Mouse (Mus musculus): ENCODE measurements around the gene Prr5l.

DNA sequence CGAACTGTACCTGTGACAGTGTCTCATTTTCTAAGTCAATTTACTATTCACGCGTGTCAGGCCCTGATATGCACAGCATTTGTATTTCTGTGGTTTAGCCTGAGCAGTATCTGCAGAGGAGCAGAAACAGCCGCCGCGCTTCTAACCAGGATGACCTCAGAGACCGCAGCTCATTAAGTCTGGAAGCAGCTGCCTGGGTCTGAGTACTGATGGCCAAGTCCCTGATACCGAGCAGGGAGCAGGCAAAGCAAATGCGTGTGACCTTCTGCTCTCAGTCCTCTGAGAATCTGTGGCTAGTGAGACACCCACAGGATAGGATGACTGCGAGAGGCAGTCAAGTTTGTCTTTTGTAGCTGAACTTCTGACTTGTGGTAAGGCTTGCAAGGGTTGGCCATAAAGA is 120.4 kb downstream of the Prr5l start:
- TF ChIP-seq POLR2A (IDR thresholded peaks at IDR 0.05; ENCODE audit: insufficient read length, low read depth) (no peak), MYOD1 (IDR thresholded peaks at IDR 0.05; ENCODE audit: control insufficient read depth in 1 of 3, insufficient read length in 2 of 3, low read depth in 2 of 3) (peak; percentile 67 to 97 (median 95))
